Comparison of ENCODE assay signal across 29 mouse cellular contexts in the genomic region with DNA sequence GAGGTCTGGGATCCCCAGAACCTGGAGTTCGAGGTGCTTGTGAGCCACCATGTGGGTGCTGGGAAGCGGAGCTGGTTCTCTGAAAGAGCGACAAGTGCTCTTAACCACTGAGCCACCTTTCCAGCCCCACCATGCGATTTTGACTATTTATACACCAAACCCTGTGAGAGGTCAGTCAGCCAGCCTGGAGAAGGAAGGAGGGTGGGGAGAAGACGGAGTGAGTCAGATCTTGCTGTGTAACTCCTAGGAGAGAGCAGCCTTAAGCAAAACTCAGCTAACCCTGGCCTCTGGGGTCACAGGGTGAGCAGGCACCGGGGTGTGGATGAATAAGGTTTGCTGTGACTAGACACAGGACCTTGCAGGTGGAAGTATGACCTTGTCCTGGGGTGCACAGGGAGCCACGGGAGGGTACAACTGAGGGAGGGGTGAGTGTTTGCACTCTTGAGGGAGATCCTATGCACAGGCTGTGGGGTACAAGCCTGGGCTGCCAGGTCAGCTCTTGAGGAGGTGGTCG. TPM values are rescaled to one million over a fixed set of nuclear protein-coding genes. Genes with fewer than 3 reads are reported as not detected.
DNase-seq lines count a peak whose midpoint lies in the region; ATAC-seq and TF ChIP-seq lines count a peak whose summit lies in the region.
"Had no signal": no experiment of that assay in that cellular context is flagged by ENCODE, and none has a peak within 500 bp of the region (broad histone marks: within the 10 kb centered on the region; RNA-seq: fewer than 3 reads in every experiment).

No protein-coding gene starts in this region.

- dilution Hi-C loops in CH12.LX (cut with MboI; ENCODE audit: extremely low pct_ligation_motif_present, extremely low pct_unique_long_range_greater_than_20kb, low sequenced_read_pairs): no loop called here

- TF ChIP-seq RAD21 in CH12.LX (IDR thresholded peaks at IDR 0.05; ENCODE audit: low read depth, low read length): no peak

- H3K27ac ChIP-seq in hindbrain, embryonic 10.5 days: peak overlapping the region; percentile 46; the same call in 1 of the 2 replicates
- H3K27ac ChIP-seq in hindbrain, embryonic 13.5 days: no peak overlapping the region
- peak overlapping the region; percentile 24; the same call in 1 of the 2 replicates for H3K27ac ChIP-seq in CH12.LX (ENCODE audit: insufficient read depth, low read depth)
- peak overlapping the region; percentile 79 for H3K27ac ChIP-seq in limb, embryonic 10.5 days
- H3K27ac ChIP-seq: embryonic facial prominence, embryonic 15.5 days; forebrain, embryonic 15.5 days; gastrocnemius, adult 2 months; heart, adult 2 months; hindbrain, embryonic 12.5 days; kidney, embryonic 15.5 days; layer of hippocampus, adult 2 months; liver, embryonic 15.5 days; midbrain, embryonic 13.5 days had no signal

- H3K4me3 ChIP-seq in hindbrain, embryonic 10.5 days: no peak overlapping the region
- H3K4me3 ChIP-seq in hindbrain, embryonic 13.5 days: no peak overlapping the region
- no peak overlapping the region for H3K4me3 ChIP-seq in CH12.LX (replicated peaks in 1 of 3; ENCODE audit: low read depth in 2 of 3, low read length in 2 of 3, poor library complexity in 1 of 3)
- no peak overlapping the region for H3K4me3 ChIP-seq in limb, embryonic 10.5 days
- H3K4me3 ChIP-seq: embryonic facial prominence, embryonic 15.5 days; forebrain, embryonic 15.5 days; gastrocnemius, adult 2 months; heart, adult 2 months; hindbrain, embryonic 12.5 days; kidney, embryonic 15.5 days; layer of hippocampus, adult 2 months; liver, embryonic 15.5 days; midbrain, embryonic 13.5 days had no signal

- 62% methylated on average over 8 of the region's 8 CpGs for WGBS in hindbrain, embryonic 10.5 days
- WGBS in hindbrain, embryonic 13.5 days: 77% methylated on average over 8 of the region's 8 CpGs
- WGBS in limb, embryonic 10.5 days: 72% methylated on average over 8 of the region's 8 CpGs

- peaks cover 39% of the 10 kb centered on the region for H3K4me1 ChIP-seq in hindbrain, embryonic 10.5 days (replicated peaks)
- H3K4me1 ChIP-seq in hindbrain, embryonic 13.5 days (replicated peaks): peaks cover 4% of the 10 kb centered on the region; the same call in 1 of the 2 replicates
- peaks cover 31 to 73% of the 10 kb centered on the region in 2 experiments for H3K4me1 ChIP-seq in CH12.LX (ENCODE audit: control insufficient read depth in 1 of 2, insufficient read depth in 2 of 2)
- H3K4me1 ChIP-seq in limb, embryonic 10.5 days: peaks cover 86% of the 10 kb centered on the region
- H3K4me1 ChIP-seq: forebrain, embryonic 15.5 days had no signal

- in situ Hi-C loops in CH12.LX (cut with MboI; ENCODE audit: low pct_ligation_motif_present, low pct_unique_long_range_greater_than_20kb, low sequenced_read_pairs): loop anchor here (5.0 kb wide), 1 partner anchor 37 kb away; no protein-coding TSS in a partner anchor

- TF ChIP-seq CTCF in CH12.LX (conservative IDR thresholded peaks at IDR 0.05 in 1 of 2, IDR thresholded peaks at IDR 0.05 in 1 of 2; ENCODE audit: low read depth in 2 of 2, low read length in 2 of 2): no peak

- H3K79me2 ChIP-seq in CH12.LX (replicated peaks; ENCODE audit: control insufficient read depth, extremely low read depth, insufficient read depth, poor library complexity, severe bottlenecking): no peaks in the 10 kb centered on the region

- no peak overlapping the region for H3K4me2 ChIP-seq in hindbrain, embryonic 13.5 days
- no peak overlapping the region for H3K4me2 ChIP-seq in CH12.LX (ENCODE audit: insufficient read depth, low read depth, poor library complexity, severe bottlenecking)
- H3K4me2 ChIP-seq: embryonic facial prominence, embryonic 15.5 days; forebrain, embryonic 15.5 days; hindbrain, embryonic 12.5 days; kidney, embryonic 15.5 days; liver, embryonic 15.5 days; lung, embryonic 14.5 days; midbrain, embryonic 13.5 days had no signal

- no peaks in the 10 kb centered on the region for H3K9me3 ChIP-seq in hindbrain, embryonic 10.5 days
- H3K9me3 ChIP-seq in hindbrain, embryonic 13.5 days: no peaks in the 10 kb centered on the region
- no peaks in the 10 kb centered on the region for H3K9me3 ChIP-seq in CH12.LX (replicated peaks; ENCODE audit: low read length)
- no peaks in the 10 kb centered on the region for H3K9me3 ChIP-seq in limb, embryonic 10.5 days (replicated peaks)
- H3K9me3 ChIP-seq: embryonic facial prominence, embryonic 15.5 days; forebrain, embryonic 15.5 days; hindbrain, embryonic 12.5 days; kidney, embryonic 15.5 days; liver, embryonic 15.5 days; midbrain, embryonic 13.5 days had no signal

- H3K36me3 ChIP-seq in hindbrain, embryonic 10.5 days: no peaks in the 10 kb centered on the region
- no peaks in the 10 kb centered on the region for H3K36me3 ChIP-seq in hindbrain, embryonic 13.5 days
- no peaks in the 10 kb centered on the region for H3K36me3 ChIP-seq in CH12.LX (replicated peaks in 1 of 2; ENCODE audit: control insufficient read depth in 1 of 2, insufficient read depth in 1 of 2, low read length in 1 of 2)
- H3K36me3 ChIP-seq in limb, embryonic 10.5 days: no peaks in the 10 kb centered on the region
- H3K36me3 ChIP-seq: embryonic facial prominence, embryonic 15.5 days; forebrain, embryonic 15.5 days; hindbrain, embryonic 12.5 days; kidney, embryonic 15.5 days; liver, embryonic 15.5 days; midbrain, embryonic 13.5 days had no signal

- no peak for ATAC-seq in hindbrain, embryonic 13.5 days (ENCODE audit: low FRiP score)
- ATAC-seq in inflammation-experienced regulatory T-cells, adult 6 months: no peak
- ATAC-seq: activated CD4-positive, CD25-positive, alpha-beta regulatory T cell, adult 4 months; forebrain, embryonic 15.5 days; intestine, postnatal 0 days; midbrain, embryonic 13.5 days had no signal

- peak; percentile 43 to 70 for DNase-seq in adrenal gland, adult (ENCODE audit: inconsistent age in 2 of 2, low spot score in 1 of 2)
- no peak for DNase-seq in adrenal gland, adult 8-10 months
- no peak for DNase-seq in hindbrain, embryonic 10.5 days (ENCODE audit: low spot score)
- DNase-seq in CH12.LX (ENCODE audit: extremely low read depth): no peak
- no peak for DNase-seq in limb, embryonic 10.5 days (ENCODE audit: low spot score)
- no peak for DNase-seq in kidney, postnatal 25 days
- DNase-seq: adrenal gland, postnatal 36 days; cerebellum, adult 18-20 months; cerebellum, postnatal 10 days; gastrocnemius, adult 2 months; gastrocnemius, postnatal 36 days; heart, adult 2 months; heart, postnatal 14 days; kidney, postnatal 36 days; liver; lung, embryonic 14.5 days; lung, postnatal 36 days had no signal

- TF ChIP-seq EP300 in CH12.LX (IDR thresholded peaks at IDR 0.05; ENCODE audit: low read length): no peak

- H3K27me3 ChIP-seq in hindbrain, embryonic 10.5 days (ENCODE audit: insufficient read depth, poor library complexity, severe bottlenecking): peaks cover 3% of the 10 kb centered on the region; the same call in 1 of the 2 replicates
- no peaks in the 10 kb centered on the region for H3K27me3 ChIP-seq in hindbrain, embryonic 13.5 days
- no peaks in the 10 kb centered on the region for H3K27me3 ChIP-seq in CH12.LX (replicated peaks)
- H3K27me3 ChIP-seq in limb, embryonic 10.5 days (ENCODE audit: low read depth, poor library complexity, severe bottlenecking): no peaks in the 10 kb centered on the region
- H3K27me3 ChIP-seq: embryonic facial prominence, embryonic 15.5 days; forebrain, embryonic 15.5 days; kidney, embryonic 15.5 days; liver, embryonic 15.5 days; midbrain, embryonic 13.5 days had no signal

- no peak overlapping the region for H3K9ac ChIP-seq in hindbrain, embryonic 13.5 days
- H3K9ac ChIP-seq in CH12.LX (ENCODE audit: insufficient read depth, low read depth): no peak overlapping the region
- H3K9ac ChIP-seq: embryonic facial prominence, embryonic 15.5 days; forebrain, embryonic 15.5 days; hindbrain, embryonic 12.5 days; kidney, embryonic 15.5 days; liver, embryonic 15.5 days; lung, embryonic 14.5 days; midbrain, embryonic 13.5 days had no signal

- no peak for TF ChIP-seq POLR2A in CH12.LX (IDR thresholded peaks at IDR 0.05; ENCODE audit: low read depth, low read length)

TF ChIP-seq in CH12.LX, 34 proteins besides CTCF, POLR2A, EP300 and RAD21 (continues in another document):
- TF ChIP-seq E2F4 (IDR thresholded peaks at IDR 0.05; ENCODE audit: insufficient replicate concordance, low read depth, low read length) (no peak), TCF12 (IDR thresholded peaks at IDR 0.05; ENCODE audit: low read depth, low read length) (no peak), ZMIZ1 (IDR thresholded peaks at IDR 0.05; ENCODE audit: low read depth, low read length) (no peak)

RNA-seq across cellular contexts. Expression of gene Snai1, which starts 12.4 kb away (rescaled TPM):
- total RNA-seq in adrenal gland, adult 8-10 months (2022): 1 to 10 TPM; 6.5 to 9.1 (median 7.6) TPM
- 45.3 and 45.5 TPM in 2 replicates for polyA plus RNA-seq in hindbrain, embryonic 10.5 days (2016; fragmentation: Nextera tagmentation; extraction: Ambion mirVana)
- 7.5 and 7.9 TPM in 2 replicates for polyA plus RNA-seq in hindbrain, embryonic 13.5 days (2015; fragmentation: Nextera tagmentation; extraction: Ambion mirVana)
- 2.9 and 3.1 TPM in 2 replicates for total RNA-seq in CH12.LX (2012; rRNA removed)
- total RNA-seq in CH12.LX (2014; rRNA removed): 1.5 and 1.6 TPM in 2 replicates
- 9.0 and 12.6 TPM in 2 replicates for polyA plus RNA-seq in CH12.LX (2012; ENCODE audit: insufficient read length, low read depth)
- polyA plus RNA-seq in limb, embryonic 10.5 days (2016; fragmentation: Nextera tagmentation; extraction: Ambion mirVana): 94.9 and 118 TPM in 2 replicates
- polyA plus RNA-seq in inflammation-experienced regulatory T-cells, adult 6 months (2017; shearing (Covaris generic)): not detected
- total RNA-seq: common myeloid progenitor, adult 5-6 weeks had no signal
- polyA plus RNA-seq: activated CD4-positive, CD25-positive, alpha-beta regulatory T cell, adult 4 months had no signal

RNA-seq across cellular contexts. Expression of gene Spata2, which starts 57.7 kb away (rescaled TPM):
- 10 to 100 TPM; 34.8 to 49.8 (median 38.9) TPM for total RNA-seq in adrenal gland, adult 8-10 months (2022)
- 20.1 and 25.1 TPM in 2 replicates for polyA plus RNA-seq in hindbrain, embryonic 10.5 days (2016; fragmentation: Nextera tagmentation; extraction: Ambion mirVana)
- 24.6 and 26.0 TPM in 2 replicates for polyA plus RNA-seq in hindbrain, embryonic 13.5 days (2015; fragmentation: Nextera tagmentation; extraction: Ambion mirVana)
- total RNA-seq in CH12.LX (2012; rRNA removed) (8.6 and 10.5 TPM in 2 replicates), CH12.LX (2014; rRNA removed) (7.2 and 9.1 TPM in 2 replicates)
- 22.8 and 23.0 TPM in 2 replicates for polyA plus RNA-seq in CH12.LX (2012; ENCODE audit: insufficient read length, low read depth)
- 19.5 and 21.5 TPM in 2 replicates for polyA plus RNA-seq in limb, embryonic 10.5 days (2016; fragmentation: Nextera tagmentation; extraction: Ambion mirVana)
- polyA plus RNA-seq in inflammation-experienced regulatory T-cells, adult 6 months (2017; shearing (Covaris generic)): 10 to 100 TPM in 2 of 3 experiments, 1 to 10 TPM in 1; 9.6 to 16.5 (median 12.2) TPM

RNA-seq across cellular contexts. Expression of gene Rnf114, which starts 58.0 kb away (rescaled TPM):
- total RNA-seq in adrenal gland, adult 8-10 months (2022): 100 to 1,000 TPM in 2 of 4 experiments, 10 to 100 TPM in 2; 74.5 to 110 (median 100) TPM
- 137 TPM in 2 replicates for polyA plus RNA-seq in hindbrain, embryonic 10.5 days (2016; fragmentation: Nextera tagmentation; extraction: Ambion mirVana)
- 139 TPM in 2 replicates for polyA plus RNA-seq in hindbrain, embryonic 13.5 days (2015; fragmentation: Nextera tagmentation; extraction: Ambion mirVana)
- total RNA-seq in CH12.LX (2012; rRNA removed) (39.2 and 50.4 TPM in 2 replicates), CH12.LX (2014; rRNA removed) (45.3 and 45.6 TPM in 2 replicates)
- polyA plus RNA-seq in CH12.LX (2012; ENCODE audit: insufficient read length, low read depth): 37.6 and 40.8 TPM in 2 replicates
- 130 and 131 TPM in 2 replicates for polyA plus RNA-seq in limb, embryonic 10.5 days (2016; fragmentation: Nextera tagmentation; extraction: Ambion mirVana)
- 100 to 1,000 TPM; 145 to 194 (median 193) TPM for polyA plus RNA-seq in inflammation-experienced regulatory T-cells, adult 6 months (2017; shearing (Covaris generic))

Comparison
In these comparisons a context has a peak if more than half of its experiments do, and no peak if none do; other contexts are left out.
1. DNase-seq: peak in adrenal gland, adult (2 of 2); none in adrenal gland, adult 8-10 months (single experiment), hindbrain, embryonic 10.5 days (single experiment), CH12.LX (single experiment), limb, embryonic 10.5 days (single experiment) and kidney, postnatal 25 days (0 of 2).